Mouse (Mus musculus): Measurements from ENCODE around the gene Gm9821.

The Gm9821 gene

GRCm38 (mm10) chr2:91973416-91974135 lies 28.1 kb downstream of the Gm9821 start:
- no peak for DNase-seq

- DNase-seq = no peak
Observed at GRCm38 (mm10) chr2:91975581-91976541, 30.4 kb downstream of the Gm9821 start, which contains the start of gene Dgkz. Gene Dgkz (minus strand): TSS chr2:91975864.

GRCm38 (mm10) chr2:91977960-91978359 lies 32.5 kb downstream of the Gm9821 start:
- DNase-seq = no peak

GRCm38 (mm10) chr2:91978547-91978946 lies 33.0 kb downstream of the Gm9821 start:
- DNase-seq = no peak

GRCm38 (mm10) chr2:91980245-91980644 lies 34.7 kb downstream of the Gm9821 start:
- DNase-seq = no peak

GRCm38 (mm10) chr2:91980830-91981229 lies 35.3 kb downstream of the Gm9821 start:
- DNase-seq = no peak

GRCm38 (mm10) chr2:91984439-91984838 lies 38.9 kb downstream of the Gm9821 start:
- DNase-seq = peak; percentile 91

- no peak for DNase-seq
Observed at GRCm38 (mm10) chr2:91984906-91985525, 39.5 kb downstream of the Gm9821 start.

GRCm38 (mm10) chr2:91986071-91986470 lies 40.6 kb downstream of the Gm9821 start:
- peak; percentile 46 for DNase-seq

GRCm38 (mm10) chr2:91987542-91987941 lies 42.0 kb downstream of the Gm9821 start:
- DNase-seq = peak; percentile 89

GRCm38 (mm10) chr2:91989750-91990149 lies 44.2 kb downstream of the Gm9821 start:
- no peak for DNase-seq

GRCm38 (mm10) chr2:91993409-91993808 lies 47.9 kb downstream of the Gm9821 start:
- no peak for DNase-seq

- DNase-seq = no peak
Observed at GRCm38 (mm10) chr2:91996006-91996405, 50.5 kb downstream of the Gm9821 start.

Measured in kidney, postnatal 14 days (tissue).